Mouse (Mus musculus): ENCODE results near the gene Snph. TPM values are rescaled to one million over a fixed set of nuclear protein-coding genes. Genes with fewer than 3 reads are reported as not detected.

The Snph gene
- polyA plus RNA-seq, 1 experiment from 2014 or later: 21.6 TPM

- no peak; the same call in 1 of the 2 replicates for ATAC-seq
- Histone ChIP-seq H3K9me3 (replicated peaks; ENCODE audit: control insufficient read depth, low read length, poor library complexity, severe bottlenecking) (no peaks in the 10 kb centered on the region), H3K27ac (ENCODE audit: low read length) (no peak overlapping the region), H3K4me3 (ENCODE audit: low read depth, low read length) (no peak overlapping the region), H3K4me2 (ENCODE audit: low read length) (no peak overlapping the region), H3K9ac (ENCODE audit: low read depth, low read length) (no peak overlapping the region), H3K36me3 (ENCODE audit: control insufficient read depth, insufficient read depth, low read length) (no peaks in the 10 kb centered on the region), H3K27me3 (ENCODE audit: control insufficient read depth, insufficient read depth, low read depth, low read length) (no peaks in the 10 kb centered on the region), H3K4me1 (ENCODE audit: control insufficient read depth, insufficient read depth, low read length) (no peaks in the 10 kb centered on the region)
- WGBS: 37% methylated on average over 3 of the region's 3 CpGs
Measured at GRCm38 (mm10) chr2:151609974-151610373, 22.4 kb downstream of the Snph start.

- H3K9ac ChIP-seq (ENCODE audit: low read depth, low read length): no peak overlapping the region
- no peaks in the 10 kb centered on the region for H3K27me3 ChIP-seq (ENCODE audit: control insufficient read depth, insufficient read depth, low read depth, low read length)
- no peaks in the 10 kb centered on the region for H3K9me3 ChIP-seq (replicated peaks; ENCODE audit: control insufficient read depth, low read length, poor library complexity, severe bottlenecking)
- H3K4me2 ChIP-seq (ENCODE audit: low read length): no peak overlapping the region
- no peak overlapping the region for H3K4me3 ChIP-seq (ENCODE audit: low read depth, low read length)
- 68% methylated on average over 1 of the region's 1 CpGs for WGBS
- H3K27ac ChIP-seq (ENCODE audit: low read length): no peak overlapping the region
- ATAC-seq: no peak
- H3K4me1 ChIP-seq (ENCODE audit: control insufficient read depth, insufficient read depth, low read length): peaks cover 10% of the 10 kb centered on the region; the same call in 1 of the 2 replicates
- no peaks in the 10 kb centered on the region for H3K36me3 ChIP-seq (ENCODE audit: control insufficient read depth, insufficient read depth, low read length)
Measured at GRCm38 (mm10) chr2:151608435-151608834, 24.0 kb downstream of the Snph start.

GRCm38 (mm10) chr2:151605437-151605987 lies 26.9 kb downstream of the Snph start:
- Histone ChIP-seq H3K27ac (ENCODE audit: low read length) (peak overlapping the region; percentile 43; the same call in 1 of the 2 replicates), H3K4me1 (ENCODE audit: control insufficient read depth, insufficient read depth, low read length) (peaks cover 12% of the 10 kb centered on the region; the same call in 1 of the 2 replicates), H3K27me3 (ENCODE audit: control insufficient read depth, insufficient read depth, low read depth, low read length) (no peaks in the 10 kb centered on the region), H3K4me3 (ENCODE audit: low read depth, low read length) (no peak overlapping the region), H3K9me3 (replicated peaks; ENCODE audit: control insufficient read depth, low read length, poor library complexity, severe bottlenecking) (no peaks in the 10 kb centered on the region), H3K9ac (ENCODE audit: low read depth, low read length) (no peak overlapping the region), H3K36me3 (ENCODE audit: control insufficient read depth, insufficient read depth, low read length) (no peaks in the 10 kb centered on the region), H3K4me2 (ENCODE audit: low read length) (no peak overlapping the region)
- peak; percentile 67 for ATAC-seq
- WGBS: 47% methylated on average over 9 of the region's 11 CpGs

DNA sequence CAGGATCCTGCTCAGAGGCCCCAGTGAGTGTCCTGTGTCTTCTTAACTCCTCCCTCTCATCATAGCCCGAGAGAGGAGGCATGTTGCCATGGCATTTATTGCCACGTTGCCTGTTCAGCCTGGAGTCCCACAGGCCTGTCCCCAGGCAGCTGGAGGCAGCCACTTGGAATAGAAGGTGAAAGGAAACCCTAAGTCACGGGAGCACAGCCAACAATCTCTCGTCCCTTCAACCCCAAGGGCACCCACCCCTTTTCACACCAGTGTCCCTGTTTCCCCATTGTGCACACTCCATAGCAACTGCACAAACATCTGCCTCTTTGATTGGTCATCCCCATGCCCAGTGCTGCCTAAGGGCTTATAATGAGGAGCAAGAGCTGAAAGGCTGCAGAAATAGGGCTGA lies 28.8 kb downstream of the Snph start:
- peak; percentile 76 for ATAC-seq
- Histone ChIP-seq H3K36me3 (ENCODE audit: control insufficient read depth, insufficient read depth, low read length) (peaks cover 4% of the 10 kb centered on the region), H3K27ac (ENCODE audit: low read length) (peak overlapping the region; percentile 55; the same call in 1 of the 2 replicates), H3K9me3 (replicated peaks; ENCODE audit: control insufficient read depth, low read length, poor library complexity, severe bottlenecking) (no peaks in the 10 kb centered on the region), H3K4me3 (ENCODE audit: low read depth, low read length) (no peak overlapping the region), H3K9ac (ENCODE audit: low read depth, low read length) (no peak overlapping the region), H3K4me1 (ENCODE audit: control insufficient read depth, insufficient read depth, low read length) (peaks cover 12% of the 10 kb centered on the region; the same call in 1 of the 2 replicates), H3K4me2 (ENCODE audit: low read length) (no peak overlapping the region), H3K27me3 (ENCODE audit: control insufficient read depth, insufficient read depth, low read depth, low read length) (no peaks in the 10 kb centered on the region)
- WGBS: 2% methylated on average over 4 of the region's 4 CpGs

- Histone ChIP-seq H3K27ac (ENCODE audit: low read length) (0 out of 2 replicates have a peak overlapping the region, but pooled peaks have one; percentile 11), H3K4me3 (ENCODE audit: low read depth, low read length) (no peak overlapping the region), H3K9me3 (replicated peaks; ENCODE audit: control insufficient read depth, low read length, poor library complexity, severe bottlenecking) (no peaks in the 10 kb centered on the region), H3K27me3 (ENCODE audit: control insufficient read depth, insufficient read depth, low read depth, low read length) (no peaks in the 10 kb centered on the region), H3K4me2 (ENCODE audit: low read length) (no peak overlapping the region), H3K36me3 (ENCODE audit: control insufficient read depth, insufficient read depth, low read length) (peaks cover 4% of the 10 kb centered on the region), H3K4me1 (ENCODE audit: control insufficient read depth, insufficient read depth, low read length) (peaks cover 12% of the 10 kb centered on the region; the same call in 1 of the 2 replicates), H3K9ac (ENCODE audit: low read depth, low read length) (no peak overlapping the region)
- ATAC-seq: no peak
- WGBS: 74% methylated on average over 4 of the region's 4 CpGs
Measured at GRCm38 (mm10) chr2:151602106-151602505, 30.3 kb downstream of the Snph start.

DNA sequence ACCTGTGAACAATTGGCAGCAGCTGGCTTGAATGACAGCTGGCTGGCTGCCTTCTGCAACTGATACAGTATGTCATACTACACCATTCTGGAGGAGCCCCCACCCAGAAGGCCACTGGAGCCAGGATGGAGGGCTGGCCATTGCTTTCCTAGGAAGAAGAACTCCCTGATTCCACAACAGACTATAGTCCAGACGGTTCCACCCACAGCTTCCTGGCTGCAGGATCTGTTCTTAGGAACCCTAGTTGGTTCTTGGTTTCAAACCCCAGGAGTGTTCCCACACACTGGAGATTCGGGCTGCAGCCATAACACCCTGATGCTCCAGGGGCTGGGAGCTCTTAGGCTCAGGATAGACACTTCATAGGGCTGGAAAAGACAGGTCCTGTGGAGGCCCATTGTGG lies 34.3 kb downstream of the Snph start:
- Histone ChIP-seq H3K4me2 (ENCODE audit: low read length) (no peak overlapping the region), H3K9ac (ENCODE audit: low read depth, low read length) (no peak overlapping the region), H3K36me3 (ENCODE audit: control insufficient read depth, insufficient read depth, low read length) (peaks cover 19% of the 10 kb centered on the region), H3K4me3 (ENCODE audit: low read depth, low read length) (no peak overlapping the region), H3K4me1 (ENCODE audit: control insufficient read depth, insufficient read depth, low read length) (no peaks in the 10 kb centered on the region), H3K27ac (ENCODE audit: low read length) (no peak overlapping the region), H3K9me3 (replicated peaks; ENCODE audit: control insufficient read depth, low read length, poor library complexity, severe bottlenecking) (no peaks in the 10 kb centered on the region), H3K27me3 (ENCODE audit: control insufficient read depth, insufficient read depth, low read depth, low read length) (no peaks in the 10 kb centered on the region)
- ATAC-seq: no peak
- WGBS: 79% methylated on average over 2 of the region's 2 CpGs

DNA sequence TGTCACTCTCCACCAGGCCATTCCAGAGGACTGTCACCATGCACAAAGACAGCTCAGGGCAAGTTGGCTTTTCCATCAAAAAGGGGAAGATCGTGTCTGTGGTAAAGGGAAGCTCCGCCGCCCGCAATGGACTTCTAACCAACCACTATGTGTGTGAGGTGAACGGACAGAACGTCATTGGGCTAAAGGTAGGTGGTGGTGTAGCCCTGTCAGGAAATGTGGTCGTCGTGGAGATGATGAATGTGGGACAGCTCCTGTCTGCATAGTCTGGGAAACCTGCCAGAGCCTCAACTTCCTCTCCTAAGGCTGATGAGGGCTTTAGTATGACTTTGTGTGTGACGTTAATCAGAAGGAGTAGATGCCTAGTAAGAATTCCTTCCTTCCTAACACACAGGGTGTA lies 45.1 kb downstream of the Snph start:
- whole genome bisulfite sequencing: 80% methylated on average over 9 of the region's 9 CpGs
- H3K9ac ChIP-seq (ENCODE audit: low read depth, low read length): no peak overlapping the region
- H3K36me3 ChIP-seq (ENCODE audit: control insufficient read depth, insufficient read depth, low read length): no peaks in the 10 kb centered on the region
- no peak overlapping the region for H3K4me3 ChIP-seq (ENCODE audit: low read depth, low read length)
- H3K4me2 ChIP-seq (ENCODE audit: low read length): no peak overlapping the region
- H3K27ac ChIP-seq (ENCODE audit: low read length): no peak overlapping the region
- H3K9me3 ChIP-seq (replicated peaks; ENCODE audit: control insufficient read depth, low read length, poor library complexity, severe bottlenecking): no peaks in the 10 kb centered on the region
- H3K4me1 ChIP-seq (ENCODE audit: control insufficient read depth, insufficient read depth, low read length): no peaks in the 10 kb centered on the region
- no peaks in the 10 kb centered on the region for H3K27me3 ChIP-seq (ENCODE audit: control insufficient read depth, insufficient read depth, low read depth, low read length)
- ATAC-seq: no peak

GRCm38 (mm10) chr2:151586807-151587206 lies 45.6 kb downstream of the Snph start:
- no peak overlapping the region for H3K9ac ChIP-seq (ENCODE audit: low read depth, low read length)
- no peak overlapping the region for H3K4me2 ChIP-seq (ENCODE audit: low read length)
- no peaks in the 10 kb centered on the region for H3K27me3 ChIP-seq (ENCODE audit: control insufficient read depth, insufficient read depth, low read depth, low read length)
- WGBS: 82% methylated on average over 1 of the region's 1 CpGs
- no peaks in the 10 kb centered on the region for H3K36me3 ChIP-seq (ENCODE audit: control insufficient read depth, insufficient read depth, low read length)
- H3K9me3 ChIP-seq (replicated peaks; ENCODE audit: control insufficient read depth, low read length, poor library complexity, severe bottlenecking): no peaks in the 10 kb centered on the region
- no peak overlapping the region for H3K27ac ChIP-seq (ENCODE audit: low read length)
- H3K4me3 ChIP-seq (ENCODE audit: low read depth, low read length): no peak overlapping the region
- no peaks in the 10 kb centered on the region for H3K4me1 ChIP-seq (ENCODE audit: control insufficient read depth, insufficient read depth, low read length)
- no peak for ATAC-seq

DNA sequence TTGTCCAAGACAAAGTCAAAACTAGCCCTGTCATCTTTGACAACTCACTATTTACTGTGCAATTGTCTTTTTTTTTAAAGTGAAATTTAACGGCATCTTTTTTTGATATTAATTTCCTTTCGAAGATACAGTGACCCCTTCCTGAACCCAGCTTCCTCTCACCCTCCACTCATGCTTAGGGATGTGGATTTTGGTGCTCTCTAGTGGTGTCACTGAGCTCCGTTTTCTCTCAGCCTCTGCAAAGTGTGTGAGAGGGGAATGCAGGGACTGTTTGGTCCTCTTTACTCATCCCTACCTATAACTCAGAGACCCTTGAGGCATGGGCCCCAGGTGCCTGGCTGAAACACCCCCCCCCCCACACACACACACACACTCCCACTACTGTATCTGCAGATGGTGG lies 46.5 kb downstream of the Snph start:
- Histone ChIP-seq H3K4me3 (ENCODE audit: low read depth, low read length) (no peak overlapping the region), H3K27me3 (ENCODE audit: control insufficient read depth, insufficient read depth, low read depth, low read length) (no peaks in the 10 kb centered on the region), H3K4me1 (ENCODE audit: control insufficient read depth, insufficient read depth, low read length) (no peaks in the 10 kb centered on the region), H3K9me3 (replicated peaks; ENCODE audit: control insufficient read depth, low read length, poor library complexity, severe bottlenecking) (no peaks in the 10 kb centered on the region), H3K4me2 (ENCODE audit: low read length) (no peak overlapping the region), H3K36me3 (ENCODE audit: control insufficient read depth, insufficient read depth, low read length) (no peaks in the 10 kb centered on the region), H3K27ac (ENCODE audit: low read length) (no peak overlapping the region), H3K9ac (ENCODE audit: low read depth, low read length) (no peak overlapping the region)
- 70% methylated on average over 3 of the region's 3 CpGs for WGBS
- no peak for ATAC-seq
